15 mouse cellular contexts compared by ENCODE assay signal in genomic region chr2:166249338-166249950, GRCm38 (mm10).
DNase-seq lines count a peak whose midpoint lies in the region; ATAC-seq and TF ChIP-seq lines count a peak whose summit lies in the region.
"Had no signal": no experiment of that assay in that cellular context is flagged by ENCODE, and none has a peak within 500 bp of the region (broad histone marks: within the 10 kb centered on the region; RNA-seq: fewer than 3 reads in every experiment).

No protein-coding gene starts in this region.

- WGBS in hindbrain, embryonic 10.5 days = 53% methylated on average over 7 of the region's 7 CpGs
- 39% methylated on average over 7 of the region's 7 CpGs for WGBS in hindbrain, embryonic 11.5 days
- WGBS in hindbrain, embryonic 15.5 days = 23% methylated on average over 7 of the region's 7 CpGs
- 37% methylated on average over 7 of the region's 7 CpGs for WGBS in midbrain, embryonic 16.5 days

- H3K4me1 ChIP-seq in hindbrain, embryonic 10.5 days (replicated peaks) = peaks cover 55% of the 10 kb centered on the region
- peaks cover 3% of the 10 kb centered on the region; the same call in 1 of the 2 replicates for H3K4me1 ChIP-seq in hindbrain, embryonic 11.5 days (replicated peaks; ENCODE audit: control insufficient read depth, insufficient read depth, low read length)
- H3K4me1 ChIP-seq in hindbrain, embryonic 15.5 days (replicated peaks) = peaks cover 13% of the 10 kb centered on the region
- peaks cover 9% of the 10 kb centered on the region; the same call in 1 of the 2 replicates for H3K4me1 ChIP-seq in midbrain, embryonic 16.5 days (ENCODE audit: control insufficient read depth, insufficient read depth, low read length)

- H3K9me3 ChIP-seq in hindbrain, embryonic 10.5 days = no peaks in the 10 kb centered on the region
- no peaks in the 10 kb centered on the region for H3K9me3 ChIP-seq in hindbrain, embryonic 11.5 days (ENCODE audit: control insufficient read depth, low read length)
- H3K9me3 ChIP-seq in hindbrain, embryonic 15.5 days = no peaks in the 10 kb centered on the region
- H3K9me3 ChIP-seq in midbrain, embryonic 16.5 days (replicated peaks; ENCODE audit: control insufficient read depth, low read length, poor library complexity, severe bottlenecking) = no peaks in the 10 kb centered on the region
- H3K9me3 ChIP-seq: heart, embryonic 15.5 days had no signal

- no peak for ATAC-seq in hindbrain, embryonic 11.5 days (ENCODE audit: low FRiP score)
- peak; percentile 48; the same call in 1 of the 2 replicates for ATAC-seq in hindbrain, embryonic 15.5 days (ENCODE audit: low FRiP score, low read depth)
- no peak for ATAC-seq in midbrain, embryonic 16.5 days
- ATAC-seq: Patski had no signal

- peaks cover 14% of the 10 kb centered on the region; the same call in 1 of the 2 replicates for H3K27me3 ChIP-seq in hindbrain, embryonic 10.5 days (ENCODE audit: insufficient read depth, poor library complexity, severe bottlenecking)
- no peaks in the 10 kb centered on the region for H3K27me3 ChIP-seq in hindbrain, embryonic 11.5 days (ENCODE audit: control insufficient read depth, insufficient read depth, low read length)
- 0 out of 2 replicates have a peak, but pooled peaks cover 3% of the 10 kb centered on the region for H3K27me3 ChIP-seq in hindbrain, embryonic 15.5 days
- H3K27me3 ChIP-seq in midbrain, embryonic 16.5 days (ENCODE audit: control insufficient read depth, insufficient read depth, low read depth, low read length) = no peaks in the 10 kb centered on the region
- H3K27me3 ChIP-seq: Patski had no signal

- H3K4me3 ChIP-seq in hindbrain, embryonic 10.5 days = no peak overlapping the region
- H3K4me3 ChIP-seq in hindbrain, embryonic 11.5 days (ENCODE audit: low read depth, low read length) = no peak overlapping the region
- no peak overlapping the region for H3K4me3 ChIP-seq in hindbrain, embryonic 15.5 days
- H3K4me3 ChIP-seq in midbrain, embryonic 16.5 days (ENCODE audit: low read depth, low read length) = no peak overlapping the region
- H3K4me3 ChIP-seq: heart, embryonic 15.5 days had no signal

- no peaks in the 10 kb centered on the region for H3K36me3 ChIP-seq in hindbrain, embryonic 10.5 days
- no peaks in the 10 kb centered on the region for H3K36me3 ChIP-seq in hindbrain, embryonic 11.5 days (ENCODE audit: control insufficient read depth, insufficient read depth, low read length)
- H3K36me3 ChIP-seq in hindbrain, embryonic 15.5 days = no peaks in the 10 kb centered on the region
- no peaks in the 10 kb centered on the region for H3K36me3 ChIP-seq in midbrain, embryonic 16.5 days (ENCODE audit: control insufficient read depth, insufficient read depth, low read length)
- H3K36me3 ChIP-seq: heart, embryonic 15.5 days had no signal

- no peak for TF ChIP-seq POLR2A in brain, embryonic 14.5 days (IDR thresholded peaks at IDR 0.05; ENCODE audit: borderline replicate concordance, extremely low read depth, insufficient read depth, insufficient read length, poor library complexity, severe bottlenecking)

- no peak overlapping the region for H3K4me2 ChIP-seq in hindbrain, embryonic 11.5 days (replicated peaks; ENCODE audit: low read depth, low read length)
- no peak overlapping the region for H3K4me2 ChIP-seq in hindbrain, embryonic 15.5 days
- no peak overlapping the region for H3K4me2 ChIP-seq in midbrain, embryonic 16.5 days (ENCODE audit: low read length)
- H3K4me2 ChIP-seq: heart, embryonic 15.5 days had no signal

- peak overlapping the region; percentile 30 for H3K27ac ChIP-seq in hindbrain, embryonic 10.5 days
- H3K27ac ChIP-seq in hindbrain, embryonic 11.5 days (ENCODE audit: low read depth, low read length) = no peak overlapping the region
- H3K27ac ChIP-seq in hindbrain, embryonic 15.5 days (replicated peaks) = peak overlapping the region; percentile 39
- no peak overlapping the region; the same call in 1 of the 2 replicates for H3K27ac ChIP-seq in midbrain, embryonic 16.5 days (ENCODE audit: low read length)
- H3K27ac ChIP-seq: heart, embryonic 15.5 days had no signal

- H3K9ac ChIP-seq in hindbrain, embryonic 11.5 days (ENCODE audit: low read depth, low read length) = no peak overlapping the region
- H3K9ac ChIP-seq in hindbrain, embryonic 15.5 days = no peak overlapping the region
- H3K9ac ChIP-seq in midbrain, embryonic 16.5 days (ENCODE audit: low read depth, low read length) = 0 out of 2 replicates have a peak overlapping the region, but pooled peaks have one; percentile 8
- H3K9ac ChIP-seq: heart, embryonic 15.5 days had no signal

- DNase-seq in hindbrain, embryonic 10.5 days (ENCODE audit: low spot score) = no peak
- DNase-seq in hindbrain, embryonic 11.5 days (ENCODE audit: low spot score) = no peak
- peak; percentile 67 for DNase-seq in brain, embryonic 14.5 days (ENCODE audit: low read depth)
- no peak for DNase-seq in right cerebral cortex, postnatal 14 days
- no peak for DNase-seq in left cerebral cortex, postnatal 4 days
- DNase-seq in gastrocnemius, adult 8-10 months (ENCODE audit: low spot score in 2 of 2) = no peak
- DNase-seq: adrenal gland, postnatal 10 days; cerebellum, adult 18-20 months; lung, adult 18-20 months; spleen, adult 18-20 months; thymus, adult 2 months had no signal

- TF ChIP-seq CTCF in brain, embryonic 14.5 days (IDR thresholded peaks at IDR 0.05; ENCODE audit: borderline replicate concordance, extremely low read depth, insufficient read depth, insufficient read length) = no peak

- intact Hi-C loops in left cerebral cortex, postnatal 4 days (cut with DNase I) = no loop called here

Comparison
In these comparisons a context has a peak if more than half of its experiments do, and no peak if none do; other contexts are left out.
1. H3K27ac ChIP-seq: peak in hindbrain, embryonic 10.5 days (single experiment) and hindbrain, embryonic 15.5 days (single experiment); none in hindbrain, embryonic 11.5 days (single experiment) and midbrain, embryonic 16.5 days (single experiment).